Mouse (Mus musculus) erythroblast, embryonic 14.5 days (primary cell): ENCODE measurements around the gene D2hgdh. TPM values are rescaled to one million over a fixed set of nuclear protein-coding genes. Genes with fewer than 3 reads are reported as not detected.

Experiments used
- polyA plus RNA-seq: library from polyadenylated mRNA; stranded (reverse); fragments of >175 nt; gene quantifications from 2 replicates; pipeline ENCODE4 v1.2.3, GENCODE M21; 2012

D2hgdh gene
- polyA plus RNA-seq, 1 experiment = 0.14 TPM

Other genes with a start within 250 kb of the D2hgdh start
- 1.1 and 3.7 TPM in 2 replicates for gene Stk25, start 166.2 kb upstream of the D2hgdh start, polyA plus RNA-seq
- gene Bok, start 139.2 kb upstream of the D2hgdh start, polyA plus RNA-seq = 0.06 TPM in 1 of 2 replicates, not detected in the other
- 4.0 and 4.6 TPM in 2 replicates for gene Atg4b, start 73.4 kb upstream of the D2hgdh start, polyA plus RNA-seq
- 2.1 and 5.0 TPM in 2 replicates for gene Thap4, start 70.0 kb upstream of the D2hgdh start, polyA plus RNA-seq
- 8.8 and 10.0 TPM in 2 replicates for gene Dtymk, start 23.0 kb upstream of the D2hgdh start, polyA plus RNA-seq
- gene Ing5, start 20.9 kb upstream of the D2hgdh start, polyA plus RNA-seq = 0.26 and 0.33 TPM in 2 replicates
- gene Gal3st2, start 36.4 kb downstream of the D2hgdh start, polyA plus RNA-seq = not detected in 2 replicates
- gene Gal3st2b, start 93.4 kb downstream of the D2hgdh start, polyA plus RNA-seq = not detected in 2 replicates
- gene Gal3st2c, start 165.6 kb downstream of the D2hgdh start, polyA plus RNA-seq = 0.01 TPM in 1 of 2 replicates, not detected in the other
- gene Neu4, start 195.5 kb downstream of the D2hgdh start, polyA plus RNA-seq = not detected in 2 replicates
- not detected in 2 replicates for gene Pdcd1, start 227.6 kb downstream of the D2hgdh start, polyA plus RNA-seq